Mouse (Mus musculus): Measurements from ENCODE around the gene Stk10.

The Stk10 gene

DNA sequence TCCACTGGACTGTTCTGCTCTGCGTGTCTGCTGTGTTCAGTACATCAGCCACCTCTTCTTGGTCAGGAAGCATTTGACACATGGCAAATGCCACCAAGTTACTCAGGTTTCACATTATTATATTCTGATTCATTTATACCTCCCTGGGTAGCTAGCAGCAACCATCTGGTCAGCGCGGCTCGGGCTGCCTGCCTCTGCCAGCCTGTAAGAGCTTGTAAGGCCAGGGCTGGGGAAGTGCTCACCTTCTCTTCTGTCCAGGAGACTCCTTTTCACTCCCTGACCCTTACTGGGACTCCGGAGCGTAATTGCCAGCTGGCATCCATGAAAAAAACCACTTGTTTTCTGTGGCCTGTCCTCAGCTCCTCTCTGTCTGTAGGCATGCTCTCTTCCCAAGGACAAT is 16.1 kb downstream of the Stk10 start:
- DNase-seq (ENCODE audit: low read depth, low spot score): no peak

DNA sequence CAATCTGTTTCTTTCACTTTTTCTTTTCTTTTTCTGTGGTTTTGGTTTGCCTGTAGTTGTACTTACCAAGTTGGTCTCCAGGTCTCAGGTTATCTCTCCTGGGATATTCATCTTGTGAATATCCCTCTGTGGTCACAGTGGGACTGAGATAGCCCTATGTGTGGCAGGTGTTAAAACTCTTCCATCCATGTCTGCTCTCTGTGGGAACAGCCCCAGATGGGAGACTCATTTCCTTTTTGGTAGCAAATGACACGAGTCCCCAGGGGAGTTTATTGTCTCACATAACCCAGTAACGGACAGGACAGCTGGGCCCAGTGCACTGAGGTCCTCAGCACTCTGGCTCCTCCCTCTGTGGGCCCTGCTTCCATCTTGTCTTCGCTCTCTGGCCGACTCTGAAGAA is 17.0 kb downstream of the Stk10 start:
- DNase-seq (ENCODE audit: low read depth, low spot score): no peak

DNA sequence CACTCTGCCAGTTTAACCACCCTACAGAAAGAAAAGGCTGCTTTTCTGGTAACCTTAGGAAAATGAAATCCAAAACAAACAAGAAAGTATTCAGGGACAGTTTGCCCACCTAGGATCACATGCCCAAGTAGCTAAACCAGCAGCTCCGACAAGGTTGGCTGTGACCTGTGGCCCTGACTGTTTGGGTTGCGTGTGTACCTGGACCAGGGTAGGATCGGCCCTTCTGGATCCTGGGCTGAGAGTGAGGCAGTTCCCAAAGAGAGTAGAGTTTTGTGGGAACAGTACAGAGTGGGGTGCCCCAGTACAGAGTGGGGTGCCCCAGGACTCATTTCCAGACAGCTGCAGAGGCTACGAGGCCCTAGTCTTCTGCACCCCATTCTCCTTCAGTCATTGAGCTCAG is 18.0 kb downstream of the Stk10 start:
- DNase-seq (ENCODE audit: low read depth, low spot score): no peak

DNA sequence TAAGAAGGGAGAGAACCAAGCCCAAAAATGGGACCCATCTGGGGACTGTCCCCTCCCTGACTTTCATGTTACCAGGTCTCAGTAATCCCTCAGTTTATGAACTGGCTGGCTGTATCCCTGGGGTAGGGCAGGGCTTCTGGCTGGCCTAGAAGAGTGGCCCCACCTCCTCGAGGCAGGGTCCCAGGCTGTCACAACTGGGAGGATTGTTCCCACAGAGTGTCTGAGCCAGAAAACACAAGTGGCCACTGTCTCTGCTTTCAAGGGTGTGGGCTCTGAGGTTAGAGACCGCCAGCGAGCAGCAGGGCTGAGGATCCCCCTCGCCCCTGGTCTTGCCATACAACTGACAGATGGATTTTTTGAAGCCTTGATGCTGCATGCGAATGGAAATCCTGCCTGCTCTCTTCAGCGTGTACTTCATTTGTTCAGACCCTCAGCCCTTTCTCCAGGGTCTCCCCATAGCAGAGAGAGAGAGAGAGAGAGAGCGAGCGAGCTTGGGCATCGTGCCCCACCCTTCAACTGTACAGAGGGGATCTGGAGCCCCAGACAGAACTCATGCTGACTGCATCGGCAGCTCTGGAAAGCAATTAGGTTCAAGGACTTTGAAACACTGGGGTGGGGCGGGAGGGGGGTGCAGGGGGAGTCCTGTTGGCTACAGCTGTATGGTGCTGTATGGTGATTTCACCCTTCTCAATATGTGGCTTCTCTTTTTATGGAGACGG is 18.6 kb downstream of the Stk10 start:
- DNase-seq (ENCODE audit: low read depth, low spot score): no peak

DNA sequence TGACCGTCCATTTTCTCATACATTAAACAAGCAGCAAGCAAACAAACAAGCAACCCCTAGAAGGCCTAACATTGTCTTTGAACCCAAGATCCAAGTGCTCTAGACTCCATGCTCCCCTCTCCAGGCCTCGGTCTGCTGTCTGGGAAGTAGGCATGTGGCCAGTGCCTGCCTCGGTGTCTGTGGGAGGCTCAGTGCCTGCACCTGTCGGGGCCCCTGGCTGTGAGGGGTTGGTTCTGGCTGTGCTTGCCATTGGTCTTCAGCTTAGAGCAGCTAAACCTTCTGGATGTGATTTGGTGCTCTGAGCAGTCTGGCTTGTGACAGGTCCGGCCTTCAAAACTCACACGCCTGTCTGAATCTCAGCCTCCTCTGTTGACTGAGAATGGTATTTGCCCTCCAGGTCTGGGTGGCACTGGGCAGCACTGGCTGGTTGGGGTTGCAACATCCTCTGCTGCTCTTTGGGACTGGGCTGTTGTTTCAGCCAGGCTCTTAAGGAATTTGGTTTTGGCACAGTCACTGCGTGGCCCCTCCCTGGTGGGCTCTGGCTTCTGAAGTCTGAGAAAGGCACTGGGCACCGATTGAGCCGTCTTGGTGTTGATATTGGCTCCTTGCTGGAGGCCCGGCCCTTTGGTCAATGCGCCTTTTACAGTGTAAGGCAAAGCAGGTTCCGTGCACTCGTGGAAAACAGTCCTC is 19.4 kb downstream of the Stk10 start:
- DNase-seq (ENCODE audit: low read depth, low spot score): no peak

DNA sequence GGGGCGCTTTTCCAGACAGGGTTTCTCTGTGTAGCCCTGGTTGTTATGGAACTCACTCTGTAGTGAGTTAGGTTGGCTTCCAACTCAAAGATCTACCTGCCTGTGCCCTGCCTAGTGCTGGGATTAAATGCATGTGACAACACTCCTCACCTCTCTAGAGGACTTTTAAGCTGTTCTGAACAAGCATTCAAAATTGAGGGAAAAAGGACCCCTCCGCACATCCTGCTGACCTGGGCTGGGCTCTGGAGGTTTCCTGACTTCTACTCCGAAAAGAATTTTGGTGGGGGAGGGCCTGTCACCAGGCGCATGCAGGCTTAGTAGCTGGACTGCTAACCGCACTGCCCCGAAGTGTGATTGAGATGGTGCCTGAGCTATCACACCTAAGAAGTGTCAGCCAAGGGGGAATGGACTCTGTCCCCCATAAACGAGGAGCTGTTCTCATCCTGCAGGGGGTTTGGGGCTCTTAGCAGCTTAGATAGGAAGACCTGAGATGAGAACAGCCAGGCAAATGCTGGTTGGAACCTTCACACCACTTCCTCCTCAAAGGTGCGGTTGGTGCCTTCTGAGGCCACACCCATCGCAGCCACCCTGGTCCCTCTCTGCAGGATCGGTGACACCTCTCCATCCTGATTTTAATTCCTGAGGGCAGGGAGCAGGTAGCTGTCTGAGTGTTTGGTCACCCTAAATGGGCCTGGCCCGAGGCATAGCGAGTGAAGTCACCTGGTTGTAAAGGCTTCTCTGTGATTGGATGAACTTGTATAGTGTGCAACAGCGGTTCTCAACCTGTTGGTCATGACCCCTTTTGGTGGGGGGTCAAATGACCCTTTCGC is 20.4 kb downstream of the Stk10 start:
- no peak for DNase-seq (ENCODE audit: low read depth, low spot score)

DNA sequence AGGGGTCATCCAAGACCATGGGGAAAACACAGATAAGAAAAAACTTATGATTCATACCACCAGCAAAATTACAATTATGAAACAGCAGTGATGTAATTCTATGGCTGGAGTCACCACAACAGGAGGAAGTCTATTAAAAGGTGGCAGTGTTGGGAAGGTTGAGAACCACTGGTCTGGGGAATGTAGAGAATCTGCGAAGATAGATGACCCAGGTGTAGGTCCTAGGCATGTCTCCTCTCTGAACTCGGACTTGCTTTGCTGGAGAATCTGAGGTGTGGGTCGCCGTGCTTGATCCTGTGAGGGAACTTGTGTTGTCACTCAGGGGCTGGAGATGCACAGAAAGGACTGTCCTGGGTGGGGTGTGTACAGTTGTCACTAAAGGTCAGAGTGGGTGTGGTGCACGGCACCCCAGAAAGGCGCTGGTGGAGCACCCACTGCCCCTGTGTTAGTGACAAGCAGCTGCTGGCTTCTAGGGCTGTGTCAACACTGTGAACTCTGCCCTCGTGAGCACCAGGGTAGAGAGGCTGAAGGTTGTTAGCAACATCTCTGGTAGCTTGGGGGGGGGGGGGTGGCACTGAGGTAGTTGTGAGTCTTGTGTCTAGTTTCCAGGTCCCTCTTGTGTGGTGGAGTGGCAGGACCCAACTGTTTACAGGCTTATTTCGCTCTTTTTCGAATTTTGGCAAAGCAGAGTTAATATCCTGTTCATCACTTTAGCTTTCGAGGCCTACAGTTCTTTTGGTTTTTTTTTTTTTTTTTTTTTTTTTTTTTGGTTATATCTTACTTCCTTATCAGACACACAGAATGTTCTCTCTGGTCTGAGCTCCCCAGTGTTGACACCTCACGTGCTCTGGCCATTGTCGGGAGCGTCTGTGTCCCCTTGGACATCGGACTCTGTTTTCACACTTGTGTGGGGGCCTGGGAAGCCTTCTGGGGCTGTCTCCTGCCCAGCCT is 21.3 kb downstream of the Stk10 start:
- no peak for DNase-seq (ENCODE audit: low read depth, low spot score)

DNA sequence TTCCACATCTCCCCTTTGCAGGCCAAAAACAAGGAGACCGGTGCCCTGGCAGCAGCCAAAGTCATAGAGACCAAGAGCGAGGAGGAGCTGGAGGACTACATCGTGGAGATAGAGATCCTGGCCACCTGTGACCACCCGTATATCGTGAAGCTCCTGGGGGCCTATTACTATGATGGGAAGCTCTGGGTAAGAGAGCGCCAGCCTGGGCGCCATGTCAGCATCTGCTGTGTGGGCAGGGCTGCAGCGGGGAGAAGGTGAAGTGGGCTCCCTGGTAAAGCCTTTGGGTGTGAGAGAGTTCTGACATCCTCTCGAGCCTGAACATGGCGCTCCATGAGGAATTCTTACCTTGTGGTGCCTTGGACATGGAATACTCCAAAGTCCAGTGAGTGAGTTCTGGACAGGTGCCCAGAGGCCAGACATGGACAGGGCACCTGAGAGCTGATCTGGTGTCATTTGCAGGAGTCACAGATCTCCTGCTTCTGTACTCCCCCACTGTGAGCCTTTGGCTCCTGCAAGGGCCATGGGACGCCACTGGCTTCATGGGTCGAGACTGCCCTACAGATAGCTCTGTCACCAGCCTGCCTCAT is 22.1 kb downstream of the Stk10 start:
- DNase-seq (ENCODE audit: low read depth, low spot score): no peak

DNA sequence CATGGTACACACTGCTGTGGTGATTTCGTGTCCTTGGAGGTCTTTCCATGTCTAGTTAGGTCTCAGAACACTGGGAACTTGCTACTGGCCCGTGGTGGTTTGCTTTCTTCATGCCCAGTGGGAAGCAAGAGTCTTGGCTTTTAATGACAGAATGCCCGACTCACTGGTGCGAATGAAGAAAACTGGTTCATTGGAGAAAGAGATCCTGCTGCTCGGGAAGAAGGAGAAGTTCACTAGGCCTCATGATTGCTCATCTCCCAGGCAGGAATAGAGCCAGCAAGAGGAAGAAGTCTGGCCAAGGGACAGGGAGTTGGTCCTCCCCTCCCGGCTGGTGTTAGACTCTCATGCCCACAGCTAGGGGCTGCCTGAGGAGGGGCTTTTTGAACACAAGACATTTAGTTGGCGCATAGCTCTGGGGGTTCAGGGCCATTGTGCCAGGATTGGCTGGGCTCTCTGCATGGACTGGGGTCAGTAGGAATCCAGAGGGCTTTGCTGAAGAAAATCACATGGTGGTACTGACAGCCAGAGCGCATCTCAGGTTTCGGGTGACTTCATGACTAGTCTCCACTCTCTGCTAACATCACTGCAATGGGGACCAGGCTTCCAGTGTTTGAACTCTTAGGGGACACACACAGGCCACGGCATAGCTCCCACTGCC is 23.4 kb downstream of the Stk10 start:
- no peak for DNase-seq (ENCODE audit: low read depth, low spot score)

DNA sequence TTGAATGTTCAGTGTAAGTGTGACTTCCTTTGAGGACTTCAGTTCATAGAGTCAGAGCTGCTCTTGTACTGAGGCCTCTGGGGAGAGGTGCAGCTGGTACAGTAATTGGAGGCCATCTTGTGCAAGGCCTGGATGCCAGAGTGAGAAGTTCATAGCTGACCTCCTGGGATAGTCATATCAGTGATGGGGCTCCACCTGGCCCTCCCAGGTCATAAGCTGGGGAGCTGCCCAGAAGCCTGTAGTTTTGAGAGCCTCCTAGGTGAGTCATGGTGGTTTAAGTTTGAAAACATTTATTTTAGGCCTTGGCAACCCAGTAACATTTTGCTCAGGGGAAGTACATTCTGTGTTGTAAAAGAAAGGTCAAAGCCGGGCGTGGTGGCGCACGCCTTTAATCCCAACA is 24.9 kb downstream of the Stk10 start:
- no peak for DNase-seq (ENCODE audit: low read depth, low spot score)

DNA sequence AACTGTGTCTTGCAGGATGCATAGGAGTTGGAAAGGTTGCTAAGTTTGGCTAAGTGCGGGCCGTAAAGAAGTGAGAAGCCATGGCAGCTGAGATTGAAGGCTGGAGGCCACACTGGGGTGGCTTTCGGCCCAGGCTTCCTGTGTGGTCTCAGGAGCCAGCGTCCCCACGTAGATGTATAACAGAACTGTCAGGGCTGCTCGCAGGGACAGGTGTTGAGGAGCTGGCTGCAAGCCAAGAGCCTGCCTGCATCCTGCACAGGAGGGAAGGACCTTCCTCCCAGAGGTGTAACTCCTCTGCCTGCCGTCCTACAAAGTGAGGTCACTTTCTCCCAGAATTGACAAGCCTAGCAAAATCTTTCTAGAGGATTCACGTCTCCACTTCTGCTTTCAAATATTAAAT is 25.6 kb downstream of the Stk10 start:
- no peak for DNase-seq (ENCODE audit: low read depth, low spot score)

DNA sequence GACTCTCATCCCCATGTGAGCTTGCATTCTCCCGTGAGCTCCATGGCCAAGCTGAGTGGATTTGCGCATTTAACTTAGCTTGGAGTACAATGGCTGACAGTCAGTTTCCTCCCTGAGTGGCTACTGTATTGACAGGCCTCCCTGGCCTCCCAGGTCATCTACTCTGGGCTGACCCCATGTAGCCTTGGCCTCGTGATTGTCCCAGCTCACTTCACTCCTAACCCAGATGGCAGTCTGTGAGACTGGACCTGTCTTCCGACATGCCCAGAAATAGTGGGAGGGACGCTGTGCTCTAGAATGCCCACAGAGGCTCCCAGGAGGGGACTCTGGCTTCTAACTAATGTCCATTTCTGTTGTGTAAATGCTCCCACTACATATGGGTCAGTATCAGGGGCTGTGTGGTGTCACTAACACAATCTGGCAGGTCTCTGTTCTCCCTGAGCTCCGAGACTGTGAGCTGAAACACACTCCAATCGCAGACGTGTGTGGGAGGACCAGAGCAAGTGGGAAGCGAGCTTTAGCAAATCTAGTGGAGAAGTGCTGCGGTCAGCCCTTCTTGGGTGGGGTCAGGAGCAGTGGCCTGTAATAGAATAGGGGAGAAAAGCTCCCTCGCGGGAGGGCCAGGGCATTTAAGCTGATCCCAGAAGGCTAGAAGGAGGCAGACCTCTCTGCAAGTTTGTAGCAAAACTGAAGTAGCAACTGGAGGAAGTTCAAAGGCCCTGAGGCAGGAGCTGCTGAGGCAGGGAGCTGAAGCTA is 27.1 kb downstream of the Stk10 start:
- DNase-seq (ENCODE audit: low read depth, low spot score): no peak

DNA sequence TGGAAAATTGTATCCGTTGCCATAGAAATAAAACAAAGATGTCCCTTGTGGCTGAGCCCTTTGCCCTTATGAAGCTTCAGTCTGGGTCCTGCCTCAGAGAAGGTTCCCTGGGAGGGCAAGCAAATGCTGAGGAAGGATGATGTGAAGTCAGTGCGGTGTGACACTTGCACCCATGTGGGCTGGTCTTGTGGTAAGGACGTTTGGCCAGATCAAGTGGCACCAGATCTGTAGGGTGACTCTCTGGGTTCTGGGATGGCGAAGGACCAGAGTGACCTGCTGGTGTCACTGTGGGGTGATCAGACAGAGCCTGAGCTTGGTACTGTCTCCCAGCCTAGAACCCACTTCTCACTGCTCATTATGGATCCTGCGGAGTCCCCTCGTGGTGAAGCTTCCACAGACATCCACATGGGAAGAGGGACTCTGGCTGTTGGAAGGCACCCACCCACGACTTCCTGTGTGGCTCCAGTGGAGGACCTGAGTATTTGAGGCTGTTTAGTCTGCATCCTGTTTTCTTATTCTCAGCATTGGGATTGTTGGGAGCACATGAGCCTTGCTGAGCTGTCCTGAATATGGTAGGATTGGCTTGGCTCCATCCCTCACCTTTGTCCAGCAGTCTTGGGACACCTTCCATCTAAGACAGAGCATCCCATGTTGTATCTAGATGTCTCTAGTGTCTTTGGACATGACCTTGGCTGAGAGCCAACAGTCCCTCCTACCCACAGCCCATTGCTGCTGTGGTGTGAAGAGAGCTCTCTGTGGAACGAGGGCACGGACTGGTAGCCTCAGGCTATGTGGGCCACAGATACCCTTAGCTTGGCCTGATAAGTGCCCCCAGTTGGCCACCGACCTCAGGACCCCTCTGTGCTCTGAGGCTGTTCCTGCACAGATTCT is 28.6 kb downstream of the Stk10 start:
- DNase-seq (ENCODE audit: low read depth, low spot score): no peak

DNA sequence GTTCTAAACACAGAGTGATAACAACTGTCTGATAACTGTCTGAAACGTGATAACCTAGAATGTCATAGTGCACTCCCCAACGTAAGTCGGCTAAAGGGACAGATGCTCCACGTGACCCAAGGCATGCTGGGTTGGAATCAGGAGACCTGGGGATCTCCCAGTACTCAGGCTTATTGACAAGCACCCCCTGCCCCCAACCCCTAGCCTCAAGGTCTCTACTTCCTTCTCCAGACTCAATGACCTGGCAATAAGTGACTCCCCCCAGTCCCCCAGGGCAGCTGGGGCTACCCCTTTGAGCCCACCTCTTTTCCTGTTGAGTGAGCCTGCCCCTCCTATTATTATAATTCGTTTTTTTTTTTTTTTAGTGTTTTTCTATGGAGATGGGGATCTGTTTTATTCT is 29.6 kb downstream of the Stk10 start:
- no peak for DNase-seq (ENCODE audit: low read depth, low spot score)

DNA sequence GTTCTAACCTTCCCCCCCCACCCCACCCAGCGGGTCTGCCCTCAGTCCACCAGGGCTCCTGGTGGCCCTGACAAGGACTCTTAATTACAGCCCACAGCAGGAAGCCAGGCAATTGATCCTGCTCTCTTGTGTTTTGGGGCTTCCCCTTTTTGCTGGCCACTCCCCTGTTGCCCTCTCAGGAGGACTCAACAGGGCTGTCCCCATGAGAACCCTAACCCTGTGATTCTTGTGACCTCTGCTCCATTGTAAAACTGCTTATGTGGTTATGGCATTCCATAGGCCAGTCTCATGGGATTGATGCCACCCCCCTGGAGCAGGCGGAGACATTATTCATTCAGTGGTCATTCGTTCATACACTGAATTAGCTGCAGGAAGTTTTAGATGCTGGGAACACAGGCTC is 30.6 kb downstream of the Stk10 start:
- no peak for DNase-seq (ENCODE audit: low read depth, low spot score)

DNA sequence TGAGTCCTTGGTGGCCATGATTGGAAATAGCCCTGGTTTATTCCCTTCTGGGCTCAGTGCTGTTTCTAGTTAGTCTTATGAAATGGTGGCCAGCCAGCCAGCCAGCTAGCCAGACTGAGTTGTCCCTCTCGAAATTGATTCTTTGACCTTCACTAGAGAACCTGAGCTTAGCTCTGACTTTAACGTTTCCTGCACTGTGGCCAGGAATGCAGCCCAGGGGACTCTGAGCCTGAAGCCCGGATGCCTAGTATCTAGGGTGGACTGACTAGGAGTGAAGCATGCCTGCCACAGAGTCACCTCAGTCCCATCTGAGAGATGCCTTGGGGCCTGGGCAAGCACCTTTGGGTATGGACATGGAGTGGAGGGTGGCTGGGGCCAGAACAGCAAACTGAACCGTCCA is 31.5 kb downstream of the Stk10 start:
- DNase-seq (ENCODE audit: low read depth, low spot score): no peak

DNA sequence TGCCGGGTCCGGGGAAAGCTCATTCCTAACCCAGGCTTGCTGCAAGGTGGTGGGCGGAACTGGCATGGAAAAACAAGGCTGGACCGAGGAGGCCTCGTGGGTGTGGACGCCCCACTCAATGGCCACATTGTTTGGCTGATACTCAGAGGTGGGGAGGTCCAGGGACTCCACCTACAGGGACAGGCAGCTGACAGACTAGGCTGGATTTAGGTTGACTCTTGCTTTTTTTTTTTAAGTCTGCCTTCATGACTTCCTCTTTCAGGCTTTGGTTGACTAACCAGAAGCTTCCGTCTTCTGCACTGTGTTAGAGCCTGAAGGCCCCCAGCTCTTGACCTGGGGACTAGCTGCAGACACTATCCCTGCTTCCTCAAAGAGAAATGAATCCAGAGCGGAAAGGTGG is 32.0 kb downstream of the Stk10 start:
- DNase-seq (ENCODE audit: low read depth, low spot score): no peak

DNA sequence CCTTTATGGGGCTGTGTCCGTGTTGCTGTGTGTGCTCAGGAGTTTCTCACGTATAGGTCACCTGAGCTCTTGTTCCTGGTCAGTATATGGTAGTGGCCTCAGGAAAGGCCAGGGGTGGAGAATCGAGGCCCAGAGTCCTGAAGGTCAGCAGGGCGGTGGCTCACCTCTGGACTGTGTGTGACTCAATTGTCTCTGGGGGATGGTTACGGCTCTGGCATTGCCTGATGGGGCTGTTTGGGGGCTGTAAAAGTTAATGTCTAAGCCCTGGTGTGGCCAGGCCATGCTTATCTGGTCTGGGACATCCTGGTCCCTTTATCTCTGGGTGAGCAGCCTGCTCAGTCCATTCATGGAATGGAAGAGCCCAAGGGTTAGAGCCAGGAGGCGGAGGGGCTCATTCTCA is 33.1 kb downstream of the Stk10 start:
- DNase-seq (ENCODE audit: low read depth, low spot score): no peak

All from R1 (cell line).